Mouse (Mus musculus): Measurements from ENCODE around the gene Dkc1.

GRCm38 (mm10) chrX:75115550-75115949, 19.9 kb downstream of the Dkc1 start:
- TF ChIP-seq CTCF (IDR thresholded peaks at IDR 0.05; ENCODE audit: low read depth) (no peak), EP300 (IDR thresholded peaks at IDR 0.05; ENCODE audit: low read depth) (peak; percentile 85)

Measured in liver, embryonic 14.5 days (tissue).